Mouse (Mus musculus) lung, postnatal 14 days (tissue): ENCODE data around the gene Plekhh3.
A peak's percentile ranks its signal among the peaks of the same experiment; 100 is the strongest.
"Not testable (repeated sequence)": the region's sequence is repeated elsewhere in the genome, so short reads cannot be mapped to it uniquely, and the experiment has no call there.

ENCODE experiments used
- DNase-seq: peaks from one replicate; pipeline ENCODE4 v3.0.0; 2021

Plekhh3 gene

GRCm38 (mm10) chr11:101170354-101170810 lies 769 bp downstream of the Plekhh3 start, which contains the start of gene Cntnap1:
Gene Cntnap1 (plus strand): TSS chr11:101170523.
- DNase-seq, result peak; percentile 76

GRCm38 (mm10) chr11:101169301-101170107 lies 1.6 kb downstream of the Plekhh3 start:
- DNase-seq, result no peak

- peak; percentile 62 for DNase-seq
Observed at GRCm38 (mm10) chr11:101168301-101168980, 2.7 kb downstream of the Plekhh3 start.

GRCm38 (mm10) chr11:101167963-101168300 lies 3.2 kb downstream of the Plekhh3 start:
- no peak for DNase-seq

- no peak for DNase-seq
Observed at GRCm38 (mm10) chr11:101167211-101167962, 3.8 kb downstream of the Plekhh3 start.

GRCm38 (mm10) chr11:101166357-101166756 lies 4.8 kb downstream of the Plekhh3 start:
- DNase-seq, result no peak

GRCm38 (mm10) chr11:101164677-101165580 lies 6.2 kb downstream of the Plekhh3 start:
- DNase-seq, result no peak

- DNase-seq, result no peak
Observed at GRCm38 (mm10) chr11:101164351-101164665, 6.8 kb downstream of the Plekhh3 start.

- no peak for DNase-seq
Observed at GRCm38 (mm10) chr11:101163476-101164350, 7.4 kb downstream of the Plekhh3 start.

- peak; percentile 59 for DNase-seq
Observed at GRCm38 (mm10) chr11:101162772-101163171, 8.4 kb downstream of the Plekhh3 start.

GRCm38 (mm10) chr11:101162301-101162700 lies 8.8 kb downstream of the Plekhh3 start:
- DNase-seq, result no peak

- no peak for DNase-seq
Observed at GRCm38 (mm10) chr11:101161551-101161950, 9.6 kb downstream of the Plekhh3 start.

GRCm38 (mm10) chr11:101160981-101161505 lies 10.1 kb downstream of the Plekhh3 start:
- DNase-seq, result not testable (repeated sequence)

- DNase-seq, result not testable (repeated sequence)
Observed at GRCm38 (mm10) chr11:101160151-101160550, 11.0 kb downstream of the Plekhh3 start.

- DNase-seq, result peak; percentile 52
Observed at GRCm38 (mm10) chr11:101155728-101156371, 15.3 kb downstream of the Plekhh3 start, which contains the start of gene Tubg2. Gene Tubg2 (plus strand): TSS chr11:101155907.

GRCm38 (mm10) chr11:101155151-101155550 lies 16.0 kb downstream of the Plekhh3 start:
- DNase-seq, result no peak

- DNase-seq, result no peak
Observed at GRCm38 (mm10) chr11:101154648-101155047, 16.5 kb downstream of the Plekhh3 start.

- no peak for DNase-seq
Observed at GRCm38 (mm10) chr11:101152825-101153224, 18.3 kb downstream of the Plekhh3 start.

GRCm38 (mm10) chr11:101151063-101151462 lies 20.1 kb downstream of the Plekhh3 start:
- DNase-seq, result no peak
